Mouse (Mus musculus) intestine, postnatal 0 days (tissue): ENCODE data around the gene Gipr. TPM values are rescaled to one million over a fixed set of nuclear protein-coding genes. Genes with fewer than 3 reads are reported as not detected.

Experiments used
- ATAC-seq: fragments of 200-750 bp; cut with Nextera tagmentation; 2 replicates; pipeline ENCODE4 v1.8.0; 2017; ENCODE audit warnings: mild to moderate bottlenecking, moderate TSS enrichment, moderate library complexity
- H3K27ac ChIP-seq: fragments of 300-500 bp; sonication (generic); 2 replicates; pipeline ENCODE4 v1.5.1; 2014; ENCODE audit warnings: mild to moderate bottlenecking, low read depth, low read length, moderate library complexity
- H3K27me3 ChIP-seq: fragments of 300-500 bp; sonication (generic); replicated peaks from 2 replicates; pipeline ENCODE4 v1.6.1; 2014; ENCODE audit warnings: low read length, mixed read lengths; ENCODE audit not compliant: control insufficient read depth, insufficient read depth
- H3K36me3 ChIP-seq: fragments of 300-500 bp; sonication (generic); 2 replicates; pipeline ENCODE4 v1.6.1; 2014; ENCODE audit warnings: mild to moderate bottlenecking, moderate library complexity; ENCODE audit not compliant: control insufficient read depth, insufficient read depth
- H3K4me1 ChIP-seq: fragments of 300-500 bp; sonication (generic); replicated peaks from 2 replicates; pipeline ENCODE4 v1.6.1; 2014; ENCODE audit warnings: antibody characterized with exemption, low read length, mixed read lengths; ENCODE audit not compliant: control insufficient read depth, insufficient read depth
- H3K4me2 ChIP-seq: fragments of 300-500 bp; sonication (generic); replicated peaks from 2 replicates; pipeline ENCODE4 v1.6.1; 2014; ENCODE audit warnings: low read depth, mild to moderate bottlenecking, moderate library complexity
- H3K4me3 ChIP-seq: fragments of 300-500 bp; sonication (generic); 2 replicates; pipeline ENCODE4 v1.5.1; 2014; ENCODE audit warnings: low read depth, low read length
- H3K9ac ChIP-seq: fragments of 300-500 bp; sonication (generic); 2 replicates; pipeline ENCODE4 v1.6.1; 2014; ENCODE audit warnings: mild to moderate bottlenecking, low read depth, low read length
- H3K9me3 ChIP-seq: fragments of 300-500 bp; sonication (generic); 2 replicates; pipeline ENCODE4 v1.6.1; 2016; ENCODE audit warnings: mixed run types; ENCODE audit not compliant: control insufficient read depth
- CTCF ChIP-seq: sonication (generic); IDR thresholded peaks from 2 replicates; pipeline ENCODE4 v1.5.1; 2016; ENCODE audit warnings: low read depth, mild to moderate bottlenecking, control low read depth, antibody characterized with exemption, moderate library complexity
- WGBS: fragments of 180-500 bp; shearing (Covaris S2); extraction: QIAGEN DNeasy Blood & Tissue Kit; methylation state at CpG from one replicate; pipeline ENCODE4 v1.1.7; 2014; 5-methylcytosine and 5-hydroxymethylcytosine counted together
- polyA plus RNA-seq: library from polyadenylated mRNA; unstranded; fragments of >200 nt; fragmentation: Nextera tagmentation; extraction: Ambion mirVana; gene quantifications from 2 replicates; pipeline ENCODE4 v1.2.1, GENCODE M21; 2015

Gipr gene
- polyA plus RNA-seq, 1 experiment from 2014 or later: 0.48 TPM

DNA sequence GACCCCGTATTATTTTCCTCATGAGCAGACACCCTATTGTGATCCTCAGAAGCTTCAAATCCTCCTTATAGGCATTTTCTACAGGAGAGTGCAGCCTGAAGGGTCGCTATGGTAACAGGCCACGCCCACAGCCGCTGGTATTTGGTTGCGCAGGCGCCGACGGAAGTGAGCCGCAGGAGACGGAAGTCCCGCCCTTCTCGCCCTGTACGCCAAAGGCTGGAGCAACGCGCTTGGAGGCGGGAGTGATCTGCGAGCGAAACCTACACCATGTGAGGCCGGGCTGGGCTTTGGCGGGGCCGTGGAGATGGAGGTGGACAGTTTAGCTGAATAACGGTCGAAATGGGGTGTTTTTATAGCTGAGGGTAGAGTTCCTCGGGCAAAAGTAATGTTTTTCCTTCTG is 16.3 kb downstream of the Gipr start, which contains the start of gene Snrpd2:
Snrpd2 (plus strand) TSS at position 97 of the 400 bp plus-strand sequence.
- no peak for TF ChIP-seq CTCF
- under 1% methylated on average over 24 of the region's 24 CpGs for WGBS
- Histone ChIP-seq H3K4me2 (peak within 1 kb of the TSS; percentile 88), H3K4me3 (peak within 1 kb of the TSS; percentile 66), H3K27me3 (no peaks in the 10 kb centered on the region), H3K4me1 (0 out of 2 replicates have a peak, but pooled peaks cover 10% of the 10 kb centered on the region), H3K36me3 (peaks cover 22% of the 10 kb centered on the region), H3K9ac (peak within 1 kb of the TSS; percentile 59), H3K9me3 (no peaks in the 10 kb centered on the region), H3K27ac (peak within 1 kb of the TSS; percentile 62; the same call in 1 of the 2 replicates)
- peak; percentile 91 for ATAC-seq

DNA sequence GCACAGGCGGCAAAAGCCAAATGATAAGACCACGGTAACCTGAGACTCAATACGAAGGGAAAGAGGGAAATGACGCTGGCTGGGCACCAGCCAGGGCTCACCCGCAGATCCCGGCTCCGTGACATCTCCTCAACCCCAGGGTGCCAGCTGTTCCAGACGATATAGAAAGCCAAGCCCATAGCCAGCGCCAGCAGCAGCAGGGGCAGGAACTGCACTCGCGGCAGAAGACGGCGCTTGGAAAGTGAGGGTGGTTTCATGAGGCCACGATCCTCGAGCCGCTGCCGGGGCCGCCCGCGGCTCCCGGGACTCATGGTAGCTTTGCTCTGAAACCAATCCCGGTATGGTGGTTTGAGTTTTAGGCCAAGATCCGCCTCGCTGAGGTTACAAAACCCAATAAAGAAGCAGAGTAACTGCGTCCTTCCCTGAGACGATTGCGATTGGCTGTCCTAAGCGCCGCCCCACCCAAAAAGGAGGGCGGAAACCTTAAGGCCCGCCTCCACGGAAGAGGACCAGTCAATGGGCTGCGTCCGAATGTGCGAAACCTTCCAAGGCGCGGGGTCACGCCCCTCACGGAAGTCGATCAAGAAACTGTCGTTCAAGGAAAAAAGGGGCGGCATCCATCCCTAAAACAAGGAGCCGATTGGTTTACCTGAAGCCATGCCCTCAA is 16.9 kb downstream of the Gipr start, which contains the start of gene Qpctl:
Qpctl (minus strand) TSS at position 417 of the 667 bp plus-strand sequence.
- H3K9me3 ChIP-seq: no peaks in the 10 kb centered on the region
- 0 out of 2 replicates have a peak, but pooled peaks cover 10% of the 10 kb centered on the region for H3K4me1 ChIP-seq
- peak within 1 kb of the TSS; percentile 62; the same call in 1 of the 2 replicates for H3K27ac ChIP-seq
- peak; percentile 96 for ATAC-seq
- peak within 1 kb of the TSS; percentile 66 for H3K4me3 ChIP-seq
- no peaks in the 10 kb centered on the region for H3K27me3 ChIP-seq
- peak within 1 kb of the TSS; percentile 59 for H3K9ac ChIP-seq
- peak within 1 kb of the TSS; percentile 88 for H3K4me2 ChIP-seq
- under 1% methylated on average over 43 of the region's 43 CpGs for WGBS
- no peak for TF ChIP-seq CTCF
- peaks cover 19% of the 10 kb centered on the region for H3K36me3 ChIP-seq

DNA sequence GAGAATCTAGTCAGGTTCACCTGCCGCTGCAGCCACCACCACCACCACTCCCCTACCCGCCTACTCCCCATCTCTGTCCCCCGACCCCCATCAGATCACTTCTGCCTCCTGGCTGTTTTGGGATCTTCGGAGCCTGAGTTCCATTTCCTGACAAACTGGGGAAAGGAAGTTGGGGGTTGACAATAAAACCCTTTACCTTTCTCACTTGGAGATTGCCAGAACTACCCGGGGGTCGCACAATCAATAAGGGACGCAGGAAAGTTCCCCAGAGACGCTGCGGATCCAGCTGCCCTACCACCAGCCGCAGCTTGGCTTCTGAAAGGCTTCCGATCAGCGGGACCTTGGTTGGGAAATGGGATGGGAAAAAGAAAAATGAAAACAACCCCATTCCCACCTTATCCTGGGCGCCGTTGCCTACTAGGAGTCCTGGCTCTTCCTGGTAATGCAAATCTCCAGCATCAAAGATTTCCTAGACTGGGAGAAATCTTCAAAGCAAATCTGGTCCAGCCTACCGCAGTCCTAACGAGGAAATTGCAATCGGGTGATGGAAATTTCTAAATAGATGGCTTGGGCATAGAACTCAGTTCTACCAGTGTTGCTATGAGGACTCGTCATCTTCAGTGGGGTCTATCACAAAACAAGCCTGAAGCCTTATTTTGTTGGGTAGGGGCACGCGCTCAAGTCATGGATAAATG is 17.6 kb downstream of the Gipr start:
- H3K27me3 ChIP-seq: no peaks in the 10 kb centered on the region
- H3K4me3 ChIP-seq: peak overlapping the region; percentile 66
- H3K9ac ChIP-seq: peak overlapping the region; percentile 59
- H3K27ac ChIP-seq: peak overlapping the region; percentile 62; the same call in 1 of the 2 replicates
- WGBS: 10% methylated on average over 20 of the region's 20 CpGs
- peaks cover 15% of the 10 kb centered on the region for H3K36me3 ChIP-seq
- H3K9me3 ChIP-seq: no peaks in the 10 kb centered on the region
- 0 out of 2 replicates have a peak, but pooled peaks cover 10% of the 10 kb centered on the region for H3K4me1 ChIP-seq
- no peak for ATAC-seq
- H3K4me2 ChIP-seq: peak overlapping the region; percentile 88
- no peak for TF ChIP-seq CTCF

DNA sequence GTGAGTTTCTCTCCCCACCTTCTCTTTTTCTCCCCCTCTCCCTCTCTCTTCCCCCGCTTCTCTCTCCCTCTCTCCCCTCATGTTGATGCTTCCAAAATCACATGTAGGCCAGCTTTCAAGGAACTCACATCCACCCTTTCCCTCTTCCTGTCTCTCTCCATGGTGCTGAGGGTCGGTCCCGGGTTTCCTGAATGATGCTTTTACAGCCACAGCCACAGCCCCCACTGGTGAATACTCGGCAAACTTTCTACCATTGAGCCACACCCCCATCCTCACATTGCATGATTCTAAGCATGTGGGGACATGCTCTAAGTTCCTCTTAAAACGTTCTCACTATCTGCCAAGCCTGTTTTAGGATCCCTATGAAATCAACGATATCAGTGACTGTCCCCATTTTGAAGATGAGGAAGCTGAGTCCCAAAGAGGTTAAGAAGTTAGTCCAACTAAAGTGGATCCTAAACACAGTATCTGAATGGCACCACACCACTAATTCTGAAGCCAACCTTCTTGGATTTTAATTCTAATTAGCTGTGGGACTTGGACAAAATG is 18.4 kb downstream of the Gipr start:
- H3K27me3 ChIP-seq: no peaks in the 10 kb centered on the region
- no peak for TF ChIP-seq CTCF
- no peaks in the 10 kb centered on the region for H3K9me3 ChIP-seq
- H3K4me2 ChIP-seq: no peak overlapping the region
- no peak overlapping the region for H3K4me3 ChIP-seq
- no peak overlapping the region for H3K27ac ChIP-seq
- H3K9ac ChIP-seq: no peak overlapping the region
- ATAC-seq: no peak
- H3K4me1 ChIP-seq: 0 out of 2 replicates have a peak, but pooled peaks cover 10% of the 10 kb centered on the region
- peaks cover 8% of the 10 kb centered on the region for H3K36me3 ChIP-seq
- WGBS: 52% methylated on average over 6 of the region's 6 CpGs

DNA sequence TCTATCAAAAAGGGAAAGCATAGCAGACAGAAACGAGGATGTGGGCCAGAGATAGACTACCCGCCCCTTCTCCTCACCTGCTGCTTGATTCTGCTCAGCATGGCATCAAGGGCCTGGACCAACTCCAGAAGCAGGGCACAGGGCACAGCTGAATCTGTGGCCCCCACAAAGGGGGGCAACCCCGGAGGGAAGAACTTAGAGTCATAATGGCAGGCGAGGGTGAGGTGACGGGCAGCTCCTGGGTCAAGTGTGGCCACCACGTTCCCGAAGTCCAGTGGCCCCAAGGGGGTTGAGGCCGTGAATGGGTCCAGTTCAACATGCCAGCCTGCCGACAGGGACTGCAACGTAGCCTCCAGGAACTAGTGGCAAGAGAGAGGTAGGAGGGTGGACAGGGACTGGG is 19.1 kb downstream of the Gipr start:
- Histone ChIP-seq H3K36me3 (peaks cover 3% of the 10 kb centered on the region), H3K4me2 (no peak overlapping the region), H3K27me3 (no peaks in the 10 kb centered on the region), H3K9me3 (no peaks in the 10 kb centered on the region), H3K27ac (no peak overlapping the region), H3K9ac (no peak overlapping the region), H3K4me3 (no peak overlapping the region), H3K4me1 (0 out of 2 replicates have a peak, but pooled peaks cover 10% of the 10 kb centered on the region)
- no peak for ATAC-seq
- 90% methylated on average over 10 of the region's 10 CpGs for WGBS
- TF ChIP-seq CTCF: no peak

DNA sequence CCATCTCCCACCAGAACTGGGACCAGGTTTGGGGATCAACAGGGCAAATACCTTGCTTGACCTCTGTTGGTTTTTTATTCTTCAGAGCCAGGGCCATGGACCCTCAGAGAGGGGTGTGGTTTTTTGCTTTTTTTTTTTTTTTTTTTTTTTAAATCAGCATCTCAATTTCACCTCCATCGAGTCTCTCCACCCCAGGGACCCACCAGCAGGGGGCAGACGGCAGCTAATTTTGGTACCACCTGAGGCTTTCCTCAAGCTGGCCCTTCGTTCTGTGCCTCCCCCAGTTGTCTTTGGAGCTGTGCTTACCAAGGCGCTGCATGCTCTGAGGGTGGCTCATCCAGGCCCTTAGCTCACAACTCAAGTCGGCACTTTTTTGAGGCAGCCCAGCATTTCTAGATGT is 28.5 kb downstream of the Gipr start:
- 52% methylated on average over 5 of the region's 5 CpGs for WGBS
- H3K36me3 ChIP-seq: peaks cover 47% of the 10 kb centered on the region

More for the DNA sequence above, 28.5 kb downstream of the Gipr start:
- Histone ChIP-seq H3K4me2 (no peak overlapping the region), H3K4me3 (no peak overlapping the region), H3K27me3 (no peaks in the 10 kb centered on the region), H3K4me1 (no peaks in the 10 kb centered on the region), H3K9me3 (no peaks in the 10 kb centered on the region), H3K9ac (no peak overlapping the region), H3K27ac (no peak overlapping the region)
- TF ChIP-seq CTCF: peak; percentile 63
- ATAC-seq: no peak
